Mouse (Mus musculus) urinary bladder, adult 2 months (tissue): Measurements from ENCODE around the gene Shisa8. TPM values are rescaled to one million over a fixed set of nuclear protein-coding genes. Genes with fewer than 3 reads are reported as not detected.

Experiments used
- DNase-seq: peaks from one replicate; pipeline ENCODE4 v3.0.0; 2022; ENCODE audit warnings: low spot score
- polyA plus RNA-seq: library from polyadenylated mRNA; depleted of rRNA; stranded (reverse); fragments of >200 nt; gene quantifications from 2 replicates; pipeline ENCODE4 v1.2.3, GENCODE M21; 2012

The Shisa8 gene
- polyA plus RNA-seq, 1 experiment: 0.10 TPM

- DNase-seq: no peak
Measured at GRCm38 (mm10) chr15:82170437-82171377, 41.9 kb downstream of the Shisa8 start.

GRCm38 (mm10) chr15:82169671-82170070 is 42.9 kb downstream of the Shisa8 start:
- no peak for DNase-seq

DNA sequence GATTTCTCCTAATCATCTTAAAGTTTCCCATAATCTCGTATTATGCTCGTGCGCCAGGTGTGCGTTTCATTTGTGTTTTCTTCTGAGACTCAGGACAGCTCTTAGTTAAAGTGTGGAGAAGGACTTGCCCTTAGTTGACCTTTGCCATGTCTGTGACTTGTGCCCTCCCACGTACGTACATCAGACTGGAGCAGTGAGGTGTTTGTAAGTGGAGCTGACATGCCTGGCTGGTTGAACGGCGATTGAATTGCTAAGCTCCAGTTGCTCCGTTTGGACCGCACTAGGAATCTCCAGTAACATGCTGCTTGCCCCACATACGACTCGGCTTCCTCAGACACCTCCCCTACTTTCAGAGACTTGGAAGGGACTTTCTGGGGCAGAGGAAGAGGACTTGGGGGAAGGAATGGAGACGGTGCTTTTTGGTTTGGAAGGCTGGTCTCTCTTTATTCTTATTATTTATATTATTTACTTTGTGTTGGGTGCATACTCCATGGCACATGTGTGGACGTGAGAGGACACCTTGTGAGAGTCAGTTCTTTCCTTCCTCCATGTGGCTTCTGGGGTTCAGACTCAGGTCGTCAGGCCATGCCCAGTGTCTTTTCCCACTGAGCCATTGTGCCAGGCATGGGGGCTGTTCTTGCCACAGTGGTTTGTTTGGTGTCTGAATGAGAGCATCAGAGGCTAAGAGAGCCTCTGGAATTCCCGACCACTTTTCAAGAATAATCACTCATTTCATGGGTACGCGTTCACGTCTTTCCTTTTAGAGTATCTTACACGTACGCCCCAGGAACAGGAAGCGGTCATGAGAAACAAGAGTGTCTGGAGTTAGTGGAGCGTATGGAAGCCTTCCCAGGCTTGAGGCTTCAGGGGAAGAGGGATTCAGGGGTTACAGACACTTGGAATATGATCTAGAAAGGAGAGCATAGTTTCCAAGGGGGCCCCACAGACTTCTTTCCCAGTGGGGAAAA is 45.1 kb downstream of the Shisa8 start:
- DNase-seq: no peak

GRCm38 (mm10) chr15:82166240-82167100 is 46.1 kb downstream of the Shisa8 start:
- no peak for DNase-seq

DNA sequence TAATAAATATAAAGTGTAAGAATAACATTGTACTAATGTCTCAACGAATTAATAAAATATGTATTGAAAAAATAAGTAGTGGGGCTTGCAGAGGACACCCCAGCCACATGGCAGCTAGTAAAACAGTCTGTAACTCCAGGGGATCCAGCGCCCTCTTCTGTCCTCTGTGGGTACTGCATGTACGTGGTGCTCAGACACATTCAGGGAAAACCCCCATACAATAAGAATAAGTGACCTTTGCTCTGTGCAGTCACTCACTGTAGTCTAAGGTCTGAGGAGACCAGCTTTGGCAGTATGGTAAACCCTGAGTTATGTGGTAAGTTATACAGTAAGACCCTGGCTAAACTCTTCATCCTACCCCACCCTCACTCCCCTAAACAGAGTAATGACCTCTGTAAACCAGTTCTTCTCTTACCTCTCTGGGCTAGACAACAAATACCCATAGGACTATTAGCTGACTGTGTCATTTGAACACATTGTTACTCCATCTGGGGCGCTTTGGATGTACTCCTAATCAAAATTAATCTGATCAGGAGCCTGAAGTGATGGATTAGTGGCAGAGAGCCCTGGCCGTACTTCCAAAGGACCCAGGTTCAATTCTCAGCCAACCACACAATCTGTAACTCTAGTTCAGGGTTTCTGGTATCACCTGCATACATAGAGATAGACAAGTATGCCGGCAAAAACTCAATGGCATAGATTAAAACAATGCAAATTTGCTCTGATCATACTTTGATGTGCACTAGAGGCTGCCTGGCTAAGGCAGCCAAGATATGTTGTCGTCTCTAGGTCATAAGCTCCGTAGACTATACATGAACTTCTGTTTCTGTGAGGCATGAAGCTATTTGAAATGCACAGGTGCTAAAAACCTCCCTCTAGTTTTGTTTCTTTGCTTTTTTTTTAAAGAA is 47.0 kb downstream of the Shisa8 start:
- DNase-seq: peak; percentile 69

GRCm38 (mm10) chr15:82164496-82164895 is 48.1 kb downstream of the Shisa8 start:
- DNase-seq: no peak

- no peak for DNase-seq
Measured at GRCm38 (mm10) chr15:82164061-82164399, 48.6 kb downstream of the Shisa8 start.

DNA sequence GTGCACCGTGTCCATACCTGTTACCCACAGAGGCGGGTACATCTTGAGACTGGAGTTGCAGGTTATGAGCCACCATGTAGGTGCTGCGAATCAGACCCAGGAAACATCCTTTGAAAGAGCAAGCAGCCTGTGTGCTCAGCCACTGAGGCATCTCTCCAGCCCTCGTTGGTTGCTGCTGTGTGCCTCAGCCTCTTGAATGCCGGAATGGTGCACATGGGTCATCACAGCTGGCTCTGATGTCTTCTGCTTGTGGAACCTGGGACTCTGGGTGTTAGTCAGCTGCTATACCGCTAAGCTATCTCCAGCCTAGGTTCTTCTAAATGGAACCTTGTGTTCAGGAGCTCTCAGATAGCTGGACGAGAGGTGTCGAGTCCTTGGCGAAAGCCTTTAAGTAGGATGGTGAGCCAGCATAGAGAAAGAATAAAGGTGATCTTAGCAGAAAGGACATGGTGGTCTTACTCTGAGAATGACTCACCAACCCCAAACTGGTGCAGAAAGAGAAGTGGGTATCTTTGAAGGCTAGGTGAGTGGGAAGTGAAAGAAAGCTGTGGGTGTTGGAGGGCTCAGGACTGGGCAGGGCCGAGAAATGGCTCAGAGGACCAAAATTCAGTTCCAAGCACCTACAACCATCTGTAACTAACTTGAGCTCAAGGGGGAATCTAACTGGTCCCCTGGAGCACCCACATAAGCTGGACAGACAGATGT is 49.1 kb downstream of the Shisa8 start:
- DNase-seq: no peak

DNA sequence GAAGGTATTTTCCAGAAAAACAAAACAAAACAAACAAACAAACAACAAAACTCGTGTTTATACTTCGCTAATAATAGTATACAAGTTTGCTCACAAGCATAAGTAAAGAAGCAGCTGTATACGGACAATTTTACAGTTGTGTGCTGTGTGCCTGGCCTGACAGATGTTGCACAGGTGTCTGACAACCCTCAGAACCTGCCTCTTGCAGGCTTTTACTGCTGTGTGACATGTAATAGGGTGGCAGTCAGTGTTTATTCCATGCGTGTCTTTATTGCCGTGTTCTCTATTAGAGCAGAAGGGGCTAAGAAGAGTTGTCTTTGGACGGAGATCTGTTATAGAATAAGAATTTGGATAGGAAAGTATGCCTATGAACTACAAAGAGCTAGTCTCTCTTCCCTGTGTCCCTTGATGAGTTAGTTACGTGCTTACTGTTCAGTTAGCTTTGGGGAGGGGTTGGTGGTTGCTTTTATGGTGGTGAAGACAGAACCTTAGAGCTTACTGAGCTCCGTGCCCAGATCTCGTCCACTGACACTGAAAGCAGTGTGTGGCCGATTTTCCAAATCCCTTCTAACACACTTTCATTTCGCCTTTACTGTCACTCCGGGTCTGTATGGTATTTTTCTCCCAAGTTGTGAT is 50.5 kb downstream of the Shisa8 start:
- no peak for DNase-seq

- no peak for DNase-seq
Measured at GRCm38 (mm10) chr15:82160731-82161640, 51.6 kb downstream of the Shisa8 start.

GRCm38 (mm10) chr15:82159471-82159870 is 53.1 kb downstream of the Shisa8 start:
- DNase-seq: no peak

DNA sequence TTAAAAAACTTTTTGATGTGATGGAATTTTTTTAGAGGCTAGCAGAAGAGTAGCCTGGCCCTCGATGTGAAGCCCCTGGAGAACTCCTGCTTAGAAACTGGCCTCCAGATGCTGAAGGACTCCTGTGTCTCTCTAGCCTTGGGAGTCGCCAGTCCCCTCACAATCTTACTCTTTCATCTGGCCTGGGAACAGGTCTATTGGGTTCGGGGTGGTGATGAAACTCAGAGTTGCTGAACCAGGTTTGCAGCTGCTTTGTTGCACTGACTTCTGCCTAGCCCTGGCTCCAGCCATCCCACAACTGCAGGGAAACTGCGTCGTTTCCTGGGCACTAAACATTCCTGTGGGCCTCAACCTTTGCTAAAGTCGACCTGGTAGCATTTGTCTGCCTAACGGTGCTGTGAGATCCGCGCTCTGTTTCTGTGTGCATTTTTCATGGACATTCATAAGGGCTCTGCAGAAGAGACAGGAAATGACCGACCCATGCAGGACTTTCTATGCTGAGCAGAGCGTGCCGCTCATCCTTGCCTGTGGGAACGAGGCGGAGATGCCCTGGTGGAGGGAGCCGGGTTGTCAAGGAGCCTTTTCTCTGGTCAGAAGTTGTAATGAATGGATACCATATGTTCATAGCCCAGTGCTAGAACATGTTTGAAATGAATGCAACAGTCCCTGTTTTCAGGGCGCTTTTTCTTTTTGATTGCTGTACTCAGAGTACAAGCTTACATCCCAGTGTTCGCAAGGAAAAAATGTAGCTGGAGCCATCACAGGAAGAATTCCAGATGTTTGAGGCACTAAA is 54.2 kb downstream of the Shisa8 start:
- DNase-seq: no peak

DNA sequence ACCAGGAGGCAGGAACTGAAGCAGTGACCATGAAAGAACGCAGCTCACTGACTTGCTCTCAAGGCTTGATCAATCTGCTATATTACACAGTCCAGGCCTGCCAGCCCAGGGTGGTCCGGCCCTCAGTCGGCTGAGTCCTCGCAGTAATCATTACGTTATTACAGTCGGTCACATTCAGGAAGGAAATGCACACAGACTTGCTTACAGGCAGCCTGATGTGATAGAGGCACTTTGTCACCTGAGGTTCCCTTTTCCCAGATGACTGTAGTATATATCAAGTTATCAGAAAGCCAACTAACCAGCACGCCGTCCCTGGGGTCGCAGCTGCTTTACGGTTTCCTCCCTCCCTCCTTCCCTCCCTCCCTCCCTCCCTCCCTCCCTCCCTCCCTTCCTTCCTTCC is 55.7 kb downstream of the Shisa8 start:
- DNase-seq: no peak

- no peak for DNase-seq
Measured at GRCm38 (mm10) chr15:82156298-82156697, 56.3 kb downstream of the Shisa8 start.
